Mouse (Mus musculus): ENCODE results near the gene Rapgef3.
A peak's percentile ranks its signal among the peaks of the same experiment; 100 is the strongest.

The Rapgef3 gene

GRCm38 (mm10) chr15:97770280-97770679 lies 2.5 kb upstream of the Rapgef3 start:
- DNase-seq: no peak

DNA sequence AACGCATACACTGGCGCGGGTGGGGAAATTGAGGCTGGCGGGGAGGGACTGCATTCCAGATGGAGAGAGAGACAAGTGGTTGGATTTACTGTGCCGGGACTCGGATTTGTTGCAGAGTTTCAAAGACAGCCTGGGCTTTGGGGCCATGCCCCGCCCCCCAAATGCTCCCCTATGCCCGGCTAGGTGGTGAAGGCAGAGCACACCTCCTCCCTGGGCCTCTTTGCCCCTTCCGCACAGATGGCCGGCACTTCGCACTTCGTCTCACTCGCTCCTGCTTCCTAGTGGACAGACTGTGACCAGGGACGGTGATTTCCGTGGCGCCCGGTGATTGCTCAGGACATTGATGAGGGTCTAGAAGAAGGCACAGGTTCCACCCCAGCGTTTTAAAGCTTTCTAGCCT lies 420 bp upstream of the Rapgef3 start:
- DNase-seq: no peak

DNA sequence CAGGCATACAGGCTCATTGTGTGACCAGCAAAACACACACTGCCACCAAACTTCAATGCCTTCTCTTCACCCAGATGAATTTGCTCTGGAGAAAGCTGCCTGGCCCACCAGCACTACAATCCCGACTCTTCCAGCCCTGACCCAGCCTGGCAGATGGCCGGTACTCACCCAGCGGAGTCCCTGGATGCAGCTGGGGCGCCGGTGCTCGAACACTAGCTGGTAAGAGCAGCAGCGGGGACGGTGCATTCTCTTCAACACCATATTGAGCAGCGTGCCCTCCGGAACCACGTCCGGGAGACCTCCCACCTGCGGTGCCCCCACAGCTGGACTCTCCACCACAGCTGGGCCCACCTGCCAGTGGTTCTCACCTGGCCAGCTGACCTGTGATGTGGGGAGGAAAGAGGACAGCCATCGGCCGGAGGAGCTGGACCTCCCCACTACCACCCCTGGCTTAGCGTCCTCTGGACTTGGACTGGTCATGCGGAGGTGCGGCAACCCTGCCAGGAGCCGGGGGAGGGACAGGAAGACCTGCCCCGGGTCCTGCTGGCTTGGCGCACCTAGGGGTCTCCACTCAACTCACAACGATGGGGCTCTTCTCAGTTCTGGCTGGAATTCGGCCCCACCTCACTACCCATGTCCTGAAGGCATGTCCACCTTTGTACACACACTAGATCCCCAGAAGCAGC lies 1.0 kb downstream of the Rapgef3 start:
- DNase-seq: no peak

GRCm38 (mm10) chr15:97766194-97766593 lies 1.6 kb downstream of the Rapgef3 start:
- DNase-seq: no peak

GRCm38 (mm10) chr15:97765090-97765794 lies 2.5 kb downstream of the Rapgef3 start:
- DNase-seq: no peak

- no peak for DNase-seq
Measured at GRCm38 (mm10) chr15:97764532-97764931, 3.2 kb downstream of the Rapgef3 start.

- no peak for DNase-seq
Measured at GRCm38 (mm10) chr15:97763256-97764049, 4.3 kb downstream of the Rapgef3 start.

DNA sequence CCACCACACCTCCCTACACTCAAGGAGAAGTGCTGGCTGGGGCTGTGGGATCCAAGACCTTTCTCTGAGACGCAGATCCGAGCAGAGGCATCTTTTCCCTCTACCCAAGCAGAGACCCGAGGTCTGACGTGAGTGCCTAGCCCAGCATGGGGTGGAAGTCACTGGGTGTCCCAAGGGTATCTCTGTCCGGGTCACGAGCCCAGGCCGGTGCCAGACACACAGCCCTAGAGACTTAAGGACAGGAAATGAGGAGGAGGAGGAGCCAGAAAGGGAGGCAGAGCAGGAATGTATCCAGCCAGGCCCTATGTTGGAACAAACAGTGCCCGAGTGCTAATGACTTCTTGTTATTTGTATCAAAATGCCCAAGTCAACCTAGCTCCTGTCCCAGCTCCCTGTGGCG lies 5.0 kb downstream of the Rapgef3 start:
- no peak for DNase-seq

DNA sequence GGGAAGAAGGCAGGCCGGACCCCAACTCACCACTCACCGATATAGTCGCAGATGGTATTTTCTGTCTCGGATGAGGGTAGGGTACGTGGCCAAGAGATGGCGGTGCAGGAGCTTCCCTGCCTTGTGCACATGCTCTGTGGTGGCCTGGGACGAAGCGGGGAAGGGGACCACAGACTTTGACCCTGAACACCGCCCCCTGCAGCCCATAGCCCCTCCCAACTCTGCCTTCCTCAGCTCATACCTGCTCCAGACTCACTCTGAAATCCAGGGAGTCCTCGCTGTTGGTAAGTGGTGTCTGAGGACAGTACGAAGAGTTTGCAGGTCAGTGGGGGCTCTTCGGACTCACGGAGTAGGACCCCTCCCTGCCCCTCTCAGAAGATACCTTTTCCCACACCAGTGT lies 6.3 kb downstream of the Rapgef3 start:
- no peak for DNase-seq

- DNase-seq: no peak
Measured at GRCm38 (mm10) chr15:97760952-97761351, 6.8 kb downstream of the Rapgef3 start.

DNA sequence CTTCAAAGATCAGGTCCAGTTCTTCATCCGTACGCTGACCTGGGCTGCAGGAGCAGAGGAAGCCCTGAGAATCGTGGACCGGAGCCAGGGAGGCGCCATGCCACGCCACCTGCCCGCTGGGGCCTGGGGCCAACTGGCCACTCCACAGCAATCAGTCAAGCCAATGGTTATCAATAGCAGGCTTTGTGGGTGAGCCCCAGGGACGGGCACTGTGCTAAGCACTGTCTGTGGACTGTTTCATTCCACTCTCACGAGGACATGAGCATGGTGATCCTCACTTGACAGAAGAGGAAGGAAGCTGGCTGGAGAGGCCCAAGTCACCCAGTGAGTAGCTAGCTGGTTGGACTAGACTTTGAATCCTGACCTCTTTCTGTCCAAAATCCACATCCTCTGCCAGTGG lies 7.8 kb downstream of the Rapgef3 start:
- DNase-seq: peak; percentile 70

- no peak for DNase-seq
Measured at GRCm38 (mm10) chr15:97755361-97755760, 12.4 kb downstream of the Rapgef3 start.

DNA sequence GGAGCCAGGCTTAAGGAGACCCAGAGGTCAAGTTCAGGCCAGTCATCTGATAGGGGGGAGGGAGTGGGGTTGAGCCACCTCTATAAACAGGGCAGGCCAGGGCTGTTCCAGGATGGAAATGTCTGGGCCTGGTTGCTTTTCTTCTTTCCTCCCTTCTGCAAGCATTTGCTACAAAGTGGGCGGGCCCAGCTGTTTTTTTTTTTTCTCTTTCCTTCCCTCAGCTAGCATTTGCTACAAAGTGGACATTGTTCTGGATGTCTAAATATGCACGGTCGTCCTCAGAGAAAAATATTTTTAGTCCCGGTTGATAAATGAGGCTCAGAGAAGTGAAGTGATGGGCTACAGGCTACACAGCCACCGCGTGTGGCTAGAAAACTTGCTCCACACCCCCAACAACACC lies 13.3 kb downstream of the Rapgef3 start:
- no peak for DNase-seq

DNA sequence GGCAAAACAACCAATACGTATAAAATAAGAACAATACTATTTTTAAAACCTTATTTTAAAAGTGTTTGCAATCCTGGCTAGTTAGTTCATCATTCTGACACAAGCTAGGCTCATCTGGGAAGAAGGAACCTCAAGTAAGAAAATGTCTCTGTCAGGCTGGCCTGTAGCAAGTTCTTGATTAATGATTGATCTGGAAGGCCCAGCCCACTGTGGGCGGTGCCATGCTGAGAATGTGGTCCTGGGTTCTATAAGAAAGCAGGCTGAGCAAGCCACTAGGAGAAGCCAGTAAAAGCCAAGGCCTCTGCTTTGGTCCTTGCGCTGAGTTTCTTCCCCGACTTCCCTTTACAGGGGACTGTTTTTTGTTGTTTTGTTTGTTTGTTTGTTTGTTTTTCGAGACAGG lies 15.3 kb downstream of the Rapgef3 start:
- DNase-seq: no peak

DNA sequence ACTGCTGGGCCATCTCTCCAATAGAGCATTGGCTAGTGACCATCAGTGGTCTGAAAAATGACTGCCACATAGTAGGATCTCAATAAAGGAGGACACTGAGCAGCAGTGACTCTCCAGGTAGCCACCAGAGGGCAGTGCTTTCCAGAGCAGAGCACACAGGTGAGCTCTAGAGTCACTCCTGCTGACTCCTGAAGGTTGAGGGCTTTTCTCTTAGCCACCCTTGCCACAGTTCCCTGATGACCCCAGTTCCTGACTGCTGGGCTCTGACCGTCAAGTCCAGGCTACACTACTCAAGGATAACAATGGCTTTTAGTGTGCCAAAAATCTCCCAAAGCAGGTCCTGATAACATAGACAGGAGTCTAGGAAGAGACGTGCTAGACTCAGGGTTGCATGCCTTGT lies 16.1 kb downstream of the Rapgef3 start:
- DNase-seq: no peak

- peak; percentile 51 for DNase-seq
Measured at GRCm38 (mm10) chr15:97750697-97751096, 17.1 kb downstream of the Rapgef3 start.

DNA sequence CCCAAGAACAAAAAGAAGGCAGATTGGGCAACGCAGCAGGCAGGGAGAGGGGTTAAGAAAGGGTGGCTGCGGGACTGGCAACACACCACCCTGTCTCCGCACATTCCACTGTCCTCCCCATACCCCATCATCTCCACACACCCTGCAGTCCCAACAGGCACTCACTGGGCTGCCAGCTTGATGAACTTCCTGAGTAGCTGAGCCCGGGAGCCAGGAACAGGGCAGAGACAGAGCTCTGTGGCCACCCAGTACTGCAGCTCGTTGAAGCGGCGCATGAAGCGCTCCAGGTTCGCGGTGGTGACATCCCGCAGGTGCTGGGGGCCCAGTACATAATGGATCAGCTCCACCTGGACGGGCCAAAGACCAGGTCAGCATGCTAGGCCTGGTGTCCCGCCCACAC lies 17.9 kb downstream of the Rapgef3 start:
- DNase-seq: no peak

DNA sequence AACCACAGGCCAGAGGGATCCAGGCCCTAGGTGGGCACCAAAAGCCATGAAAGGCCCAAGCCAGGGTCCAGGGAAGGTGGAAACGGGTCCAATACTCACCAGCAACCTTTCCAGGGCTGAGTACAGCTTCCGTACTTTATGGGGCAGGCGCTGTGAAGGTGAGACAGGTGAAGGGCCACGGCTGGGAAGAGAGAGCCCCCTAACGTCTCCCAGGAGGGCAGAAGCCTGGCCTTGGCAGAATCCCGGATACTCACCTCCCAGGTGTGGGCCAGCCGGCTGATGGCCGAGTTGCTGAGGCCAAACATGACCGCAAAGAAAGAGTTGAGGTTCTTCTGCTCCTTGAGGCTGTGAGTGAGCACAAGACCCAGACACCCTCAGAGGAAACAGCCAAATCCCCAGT lies 18.4 kb downstream of the Rapgef3 start:
- no peak for DNase-seq

GRCm38 (mm10) chr15:97748964-97749363 lies 18.8 kb downstream of the Rapgef3 start:
- no peak for DNase-seq

GRCm38 (mm10) chr15:97748309-97748708 lies 19.5 kb downstream of the Rapgef3 start:
- DNase-seq: no peak

- no peak for DNase-seq
Measured at GRCm38 (mm10) chr15:97747486-97747885, 20.3 kb downstream of the Rapgef3 start.

DNA sequence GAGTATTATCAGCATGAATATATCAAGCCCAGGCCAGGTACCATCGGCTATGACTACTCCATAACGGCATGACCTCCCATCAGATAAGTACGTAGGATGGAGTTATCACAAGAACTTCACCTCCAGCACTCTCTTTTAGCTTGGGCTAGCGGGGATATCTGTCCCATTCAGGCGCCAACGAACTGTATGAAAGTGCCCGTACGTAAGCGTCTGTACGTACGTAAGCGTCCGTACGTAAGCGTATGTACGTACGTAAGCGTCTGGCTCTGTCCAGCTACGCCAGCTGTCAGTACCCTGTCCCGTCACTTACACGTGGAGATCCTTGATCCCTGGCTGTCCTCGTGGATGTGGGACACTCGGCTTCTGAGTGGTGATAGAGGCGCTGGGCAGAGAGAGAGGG lies 21.0 kb downstream of the Rapgef3 start:
- DNase-seq: no peak

DNA sequence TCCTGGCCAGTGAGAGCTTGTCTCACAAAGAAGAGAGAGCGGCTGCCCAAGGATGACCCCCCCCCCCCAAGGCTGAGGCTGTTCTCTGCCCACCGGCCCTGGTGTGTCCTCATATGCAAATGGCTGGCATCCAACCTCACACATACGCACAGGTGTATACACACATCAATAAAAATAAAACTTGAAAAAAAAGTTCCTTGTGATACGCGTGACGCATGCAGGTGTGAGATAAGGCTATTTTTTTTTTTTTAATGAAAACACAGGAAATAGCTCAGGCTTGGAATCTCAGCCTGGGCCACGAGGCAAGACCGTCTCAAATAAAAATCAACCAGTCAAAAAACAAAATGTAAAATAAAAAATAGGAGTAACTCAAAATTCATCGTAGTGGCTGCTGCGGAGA lies 21.5 kb downstream of the Rapgef3 start:
- no peak for DNase-seq

- peak; percentile 16 for DNase-seq
Measured at GRCm38 (mm10) chr15:97745331-97745730, 22.4 kb downstream of the Rapgef3 start.

Data from cerebellum, adult 11-12 months (tissue).